Mouse (Mus musculus) embryo, embryonic 10.5 days (tissue): ENCODE measurements around the gene Bap1.
A peak's percentile ranks its signal among the peaks of the same experiment; 100 is the strongest.

ENCODE experiments used
- DNase-seq: peaks from one replicate; pipeline ENCODE4 v3.0.0-alpha.2; 2015; ENCODE audit warnings: low spot score

Bap1 gene

DNA sequence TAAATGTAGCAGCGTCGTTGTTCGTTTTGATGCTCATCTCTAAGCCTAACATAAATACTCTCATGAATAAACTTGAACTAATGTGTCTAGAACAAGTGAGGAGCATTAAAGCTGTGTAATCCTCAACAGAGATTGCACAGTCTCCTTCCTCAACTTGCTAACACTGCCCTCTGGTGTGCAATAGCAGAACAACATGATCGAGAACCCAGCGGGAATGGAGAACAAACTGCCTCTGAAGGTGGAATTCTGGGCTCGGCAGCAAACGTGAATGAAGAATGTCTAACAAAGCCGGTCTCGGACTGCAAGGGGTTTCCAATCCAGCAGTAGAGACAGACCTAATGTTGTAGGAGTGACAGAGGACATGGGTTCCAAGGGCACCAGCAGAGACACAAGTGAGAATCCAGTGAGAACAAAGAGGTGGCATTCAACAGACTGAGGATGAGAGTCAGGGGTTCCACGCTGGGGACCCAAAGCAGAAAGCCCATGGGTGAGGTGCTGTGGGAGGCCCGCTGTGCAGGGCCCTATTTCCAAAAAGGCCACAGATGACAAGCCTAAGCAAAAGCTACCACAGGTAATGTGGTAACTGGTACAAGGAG lies 17.2 kb upstream of the Bap1 start:
- peak; percentile 94 for DNase-seq

GRCm38 (mm10) chr14:31237101-31237882 lies 14.0 kb upstream of the Bap1 start:
- no peak for DNase-seq

GRCm38 (mm10) chr14:31240528-31240927 lies 10.7 kb upstream of the Bap1 start:
- no peak for DNase-seq

- no peak for DNase-seq
These were observed 6.5 kb upstream of the Bap1 start for GRCm38 (mm10) chr14:31244777-31245176.

DNA sequence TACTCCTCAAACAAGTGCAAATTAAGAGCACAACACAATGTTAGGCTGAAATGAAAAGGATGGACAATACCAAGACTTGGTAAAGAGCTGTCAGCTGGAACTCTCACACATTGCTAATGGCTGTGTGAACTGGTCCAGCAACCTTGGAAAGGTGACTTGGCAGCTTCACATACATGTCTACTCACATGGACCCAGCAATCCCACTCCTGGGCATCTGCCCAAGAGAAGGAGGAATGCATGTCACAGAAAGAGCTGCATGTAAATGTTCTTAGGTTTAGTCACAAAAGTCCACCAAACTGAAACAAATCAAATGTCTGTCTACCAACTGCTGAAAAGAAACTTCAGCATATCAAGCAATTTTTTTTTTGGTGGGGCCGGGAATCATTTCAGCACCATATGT lies 5.3 kb upstream of the Bap1 start:
- no peak for DNase-seq

DNA sequence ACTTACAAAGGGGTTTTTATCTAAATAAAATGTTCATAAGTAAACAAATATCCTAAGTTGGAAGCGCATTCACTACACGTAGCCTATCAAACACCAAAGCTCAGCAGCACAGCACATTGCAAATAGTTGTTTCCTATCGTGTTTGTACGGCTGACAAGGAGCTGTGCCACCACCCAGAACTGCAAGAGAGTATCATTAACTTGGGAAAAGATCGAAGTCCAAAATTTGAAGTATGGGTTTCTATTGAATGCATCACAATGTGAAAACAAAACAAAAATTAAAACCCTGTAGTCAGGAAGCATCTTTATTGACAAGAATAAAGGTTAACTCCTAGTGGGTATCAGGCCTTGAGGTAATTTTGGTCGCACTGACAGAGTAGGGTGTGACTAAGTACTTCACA lies 2.9 kb upstream of the Bap1 start:
- DNase-seq = no peak

GRCm38 (mm10) chr14:31250222-31251083 lies 797 bp upstream of the Bap1 start:
- no peak for DNase-seq

GRCm38 (mm10) chr14:31251626-31252025 lies 376 bp downstream of the Bap1 start:
- DNase-seq = no peak

DNA sequence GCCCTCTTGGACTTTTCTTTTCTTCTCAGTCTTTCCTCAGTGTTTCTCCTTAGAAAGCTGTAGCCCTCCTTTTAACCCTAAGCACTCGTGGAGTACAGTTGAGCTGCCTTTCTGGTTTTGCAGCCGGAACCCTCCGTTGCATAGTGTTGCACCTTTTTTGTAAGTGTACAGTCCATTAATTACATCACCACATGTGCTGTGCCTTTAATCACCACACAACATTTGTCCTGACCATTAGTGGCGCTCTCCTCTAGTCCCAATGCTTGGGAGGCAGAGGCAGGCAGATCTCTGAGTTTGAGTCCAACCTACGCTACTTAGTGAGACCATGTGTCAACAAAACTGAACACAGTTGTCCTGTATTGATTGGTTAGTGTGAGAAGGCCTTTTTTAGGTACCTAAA lies 841 bp downstream of the Bap1 start:
- DNase-seq = no peak

DNA sequence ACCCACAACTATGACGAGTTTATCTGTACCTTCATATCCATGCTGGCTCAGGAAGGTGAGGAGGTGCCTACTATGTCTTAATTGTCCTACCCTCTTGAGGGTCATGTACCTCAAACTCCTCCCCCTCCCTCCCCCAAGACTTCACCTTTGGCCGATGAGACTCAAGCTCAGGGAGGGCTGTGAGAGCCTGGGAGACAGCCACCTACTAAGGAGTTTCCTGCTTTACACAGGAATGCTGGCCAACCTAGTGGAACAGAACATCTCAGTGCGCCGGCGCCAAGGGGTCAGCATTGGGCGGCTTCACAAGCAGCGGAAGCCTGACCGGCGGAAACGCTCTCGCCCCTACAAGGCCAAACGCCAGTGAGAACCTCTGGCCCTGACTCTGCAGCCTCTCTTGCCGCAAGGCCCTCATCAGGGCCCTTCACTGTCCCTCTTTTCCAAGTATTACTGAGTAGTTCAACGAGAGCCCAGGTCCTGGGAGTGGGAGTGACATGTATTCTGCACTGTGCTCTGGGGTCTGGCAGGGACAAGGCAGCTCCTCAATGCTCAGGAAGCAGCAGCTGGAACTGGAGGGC lies 7.3 kb downstream of the Bap1 start:
- no peak for DNase-seq

- no peak for DNase-seq
These were observed 9.1 kb downstream of the Bap1 start for GRCm38 (mm10) chr14:31260374-31260773.

- no peak for DNase-seq
These were observed 9.7 kb downstream of the Bap1 start for GRCm38 (mm10) chr14:31260932-31261331.

DNA sequence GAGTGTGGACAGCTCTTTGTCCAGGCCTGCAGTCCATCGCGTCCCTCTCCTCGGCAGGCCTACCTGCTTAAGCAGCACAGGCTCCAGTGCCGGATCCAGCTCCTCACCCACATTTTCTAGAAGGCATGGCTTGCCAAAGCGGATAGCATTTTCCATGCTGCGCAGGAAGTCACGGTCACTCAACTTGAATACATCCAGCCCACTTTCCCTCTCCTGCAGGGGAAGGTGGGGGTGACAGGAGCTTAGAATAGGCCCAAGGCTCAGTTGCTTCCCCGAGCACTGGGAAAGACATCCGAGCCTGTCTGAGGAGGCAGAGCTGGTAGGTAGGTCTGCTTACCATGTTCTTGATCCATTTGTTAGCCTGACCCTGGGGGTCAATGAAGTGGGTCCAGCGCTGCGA lies 16.4 kb downstream of the Bap1 start:
- DNase-seq = no peak

DNA sequence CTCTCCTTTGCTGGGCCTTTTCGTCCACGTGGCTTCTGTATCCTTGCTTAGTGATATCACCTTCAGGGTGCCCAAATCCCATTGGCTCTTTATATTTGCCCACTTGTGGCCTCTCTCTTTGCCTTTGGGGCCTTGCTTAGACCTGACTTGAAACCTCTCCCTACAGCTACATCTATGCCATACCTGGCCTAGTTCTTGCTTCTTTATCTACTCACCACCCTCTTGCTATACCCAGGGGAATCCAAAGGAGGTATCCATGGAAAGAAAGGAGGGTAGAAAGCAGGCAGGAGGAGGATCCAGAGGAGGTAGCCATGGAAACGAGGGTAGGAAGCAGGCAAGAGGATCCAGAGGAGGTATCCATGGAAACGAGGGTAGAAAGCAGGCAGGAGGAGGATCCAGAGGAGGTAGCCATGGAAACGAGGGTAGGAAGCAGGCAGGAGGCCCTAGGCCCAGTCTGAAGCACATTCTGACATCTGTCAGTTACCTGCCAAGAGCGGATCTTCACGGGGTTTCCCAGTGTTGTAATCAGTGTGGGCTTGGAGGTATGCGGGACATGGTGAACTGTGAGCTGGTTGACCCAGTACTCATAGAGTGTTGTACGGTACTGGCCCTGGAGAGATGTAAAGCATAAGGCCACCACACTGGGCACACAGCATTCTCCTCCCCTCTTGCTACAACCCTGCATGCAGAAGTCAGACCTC lies 17.2 kb downstream of the Bap1 start:
- DNase-seq = peak; percentile 59

DNA sequence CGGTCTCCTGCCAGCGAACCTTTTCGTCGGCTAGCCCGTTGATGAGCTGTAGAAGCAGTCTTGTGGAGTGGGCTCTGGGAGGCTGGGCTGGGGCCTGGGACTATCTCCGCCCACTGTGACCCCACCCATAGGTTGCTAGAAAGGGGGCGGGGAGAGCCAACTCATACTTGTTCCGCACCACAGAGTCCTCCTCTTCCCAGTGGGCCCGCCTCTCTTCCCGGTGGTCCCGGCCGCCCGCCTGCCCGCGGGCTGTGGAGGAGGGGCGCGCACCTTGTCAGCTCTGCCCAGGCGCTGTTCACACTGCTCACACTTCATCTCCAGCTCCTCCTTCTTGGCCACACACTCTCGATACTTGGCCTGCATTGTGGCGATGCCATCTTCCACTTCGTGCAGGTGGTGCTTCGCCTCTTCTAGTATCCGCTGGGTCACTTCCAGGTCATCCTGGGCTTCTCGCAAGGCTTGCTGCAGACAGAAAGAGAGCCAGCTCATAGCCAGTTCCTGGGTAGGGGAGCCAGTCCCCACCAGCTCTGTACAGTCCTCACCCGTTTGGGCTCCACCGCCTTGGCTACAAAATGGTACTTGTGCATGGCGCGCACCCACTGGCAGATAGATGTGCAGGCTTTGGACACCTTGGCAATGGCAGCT lies 18.3 kb downstream of the Bap1 start:
- DNase-seq = peak; percentile 90

- no peak for DNase-seq
These were observed 19.9 kb downstream of the Bap1 start for GRCm38 (mm10) chr14:31271121-31271520.

GRCm38 (mm10) chr14:31272164-31272563 lies 20.9 kb downstream of the Bap1 start:
- DNase-seq = peak; percentile 87

DNA sequence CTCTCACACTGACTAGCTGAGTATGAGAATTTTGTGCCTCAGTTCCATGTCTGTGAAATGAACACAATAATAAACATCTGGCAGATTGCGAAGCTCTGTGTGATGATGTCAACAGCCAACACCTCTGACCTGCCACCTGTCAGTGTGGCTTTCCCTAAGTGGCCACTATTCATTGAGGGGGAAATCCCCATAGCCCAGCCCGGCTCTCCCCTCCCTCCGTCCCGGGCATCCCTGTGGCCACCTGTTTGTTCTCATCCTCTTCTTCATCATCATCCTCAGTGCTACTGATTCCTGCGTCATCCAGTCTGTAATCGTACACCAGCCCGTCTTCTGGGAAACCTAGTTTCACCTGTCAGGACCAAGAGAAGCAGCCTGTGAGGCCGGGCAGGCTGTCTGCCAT lies 34.5 kb downstream of the Bap1 start:
- no peak for DNase-seq
